Mouse (Mus musculus) hindbrain, postnatal 0 days (tissue): ENCODE measurements around the gene Saxo2. TPM values are rescaled to one million over a fixed set of nuclear protein-coding genes. Genes with fewer than 3 reads are reported as not detected.
A peak's percentile ranks its signal among the peaks of the same experiment; 100 is the strongest.

Source experiments
- ATAC-seq: fragments of 200-750 bp; cut with Nextera tagmentation; 2 replicates; pipeline ENCODE4 v1.8.0; 2017; ENCODE audit warnings: mild to moderate bottlenecking, moderate TSS enrichment, moderate library complexity
- DNase-seq: peaks from one replicate; pipeline ENCODE4 v3.0.0-alpha.2; 2015; ENCODE audit warnings: low spot score
- H3K27ac ChIP-seq: fragments of 300-500 bp; sonication (generic); 2 replicates; pipeline ENCODE4 v1.5.1; 2014; ENCODE audit warnings: mild to moderate bottlenecking
- H3K27me3 ChIP-seq: fragments of 300-500 bp; sonication (generic); 2 replicates; pipeline ENCODE4 v1.6.1; 2014; ENCODE audit warnings: low read length, mixed read lengths; ENCODE audit not compliant: insufficient read depth
- H3K36me3 ChIP-seq: fragments of 300-500 bp; sonication (generic); 2 replicates; pipeline ENCODE4 v1.6.1; 2014; ENCODE audit warnings: low read length, mixed read lengths; ENCODE audit not compliant: insufficient read depth
- H3K4me1 ChIP-seq: fragments of 300-500 bp; sonication (generic); 2 replicates; pipeline ENCODE4 v1.6.1; 2014; ENCODE audit warnings: antibody characterized with exemption, low read length, mixed read lengths; ENCODE audit not compliant: insufficient read depth
- H3K4me2 ChIP-seq: fragments of 300-500 bp; sonication (generic); 2 replicates; pipeline ENCODE4 v1.6.1; 2014; ENCODE audit warnings: low read depth, mild to moderate bottlenecking, low read length, moderate library complexity, mixed read lengths
- H3K4me3 ChIP-seq: fragments of 300-500 bp; sonication (generic); 2 replicates; pipeline ENCODE4 v1.5.1; 2014; ENCODE audit warnings: low read length
- H3K9ac ChIP-seq: fragments of 300-500 bp; sonication (generic); replicated peaks from 2 replicates; pipeline ENCODE4 v1.6.1; 2014; ENCODE audit warnings: mild to moderate bottlenecking, low read length, moderate library complexity, mixed read lengths
- H3K9me3 ChIP-seq: fragments of 300-500 bp; sonication (generic); 2 replicates; pipeline ENCODE4 v1.6.1; 2016; ENCODE audit warnings: low read length, mixed read lengths
- CTCF ChIP-seq: IDR thresholded peaks from 2 replicates; pipeline ENCODE4 v1.5.1; 2016; ENCODE audit warnings: antibody characterized with exemption, control low read depth, low read depth
- WGBS: fragments of 180-500 bp; shearing (Covaris S2); extraction: QIAGEN DNeasy Blood & Tissue Kit; methylation state at CpG from one replicate; pipeline ENCODE4 v1.1.7; 2014; 5-methylcytosine and 5-hydroxymethylcytosine counted together
- polyA plus RNA-seq: library from polyadenylated mRNA; unstranded; fragments of >200 nt; fragmentation: Nextera tagmentation; extraction: Ambion mirVana; gene quantifications from 2 replicates; pipeline ENCODE4 v1.2.1, GENCODE M21; 2015
- total RNA-seq: library from RNA; depleted of rRNA; stranded (reverse); fragments of >200 nt; gene quantifications from 2 replicates; pipeline ENCODE4 v1.2.3, GENCODE M21; 2014; rRNA removed

The Saxo2 gene
- total RNA-seq: 19.7 and 21.6 TPM in 2 replicates
- polyA plus RNA-seq: 37.2 and 44.8 TPM in 2 replicates

GRCm38 (mm10) chr7:82648353-82649080 lies at the start of gene Saxo2, which contains the start of gene Efl1:
Gene Saxo2 (minus strand): TSS chr7:82648528.
Gene Efl1 (plus strand): TSS chr7:82648614.
- peak within 1 kb of the TSS; percentile 66 for H3K4me2 ChIP-seq
- peaks cover 3% of the 10 kb centered on the region; the same call in 1 of the 2 replicates for H3K4me1 ChIP-seq
- H3K4me3 ChIP-seq: peak within 1 kb of the TSS; percentile 78
- no peaks in the 10 kb centered on the region for H3K27me3 ChIP-seq
- peak within 1 kb of the TSS; percentile 71 for H3K9ac ChIP-seq
- peak; percentile 99 for ATAC-seq
- peak; percentile 34; the same call in 1 of the 2 replicates for TF ChIP-seq CTCF
- WGBS: under 1% methylated on average over 46 of the region's 46 CpGs
- peak within 1 kb of the TSS; percentile 20; the same call in 1 of the 2 replicates for H3K27ac ChIP-seq
- H3K36me3 ChIP-seq: peaks cover 4% of the 10 kb centered on the region; the same call in 1 of the 2 replicates
- H3K9me3 ChIP-seq: no peaks in the 10 kb centered on the region
- peak; percentile 98 for DNase-seq

- H3K4me1 ChIP-seq: no peaks in the 10 kb centered on the region
- 76% methylated on average over 8 of the region's 8 CpGs for WGBS
- peaks cover 16% of the 10 kb centered on the region for H3K36me3 ChIP-seq
- peak; percentile 36 for TF ChIP-seq CTCF
- H3K9me3 ChIP-seq: no peaks in the 10 kb centered on the region
- H3K9ac ChIP-seq: no peak overlapping the region
- no peak overlapping the region for H3K27ac ChIP-seq
- H3K4me3 ChIP-seq: no peak overlapping the region
- no peak overlapping the region for H3K4me2 ChIP-seq
- ATAC-seq (no peak), DNase-seq (no peak)
- no peaks in the 10 kb centered on the region for H3K27me3 ChIP-seq
Observed at GRCm38 (mm10) chr7:82697668-82698067, 49.3 kb upstream of the Saxo2 start.

- H3K9me3 ChIP-seq: no peaks in the 10 kb centered on the region
- no peak overlapping the region for H3K27ac ChIP-seq
- 89% methylated on average over 6 of the region's 6 CpGs for WGBS
- no peak for TF ChIP-seq CTCF
- no peak overlapping the region for H3K4me3 ChIP-seq
- DNase-seq: no peak
- no peaks in the 10 kb centered on the region for H3K27me3 ChIP-seq
- peaks cover 22% of the 10 kb centered on the region for H3K36me3 ChIP-seq
- no peak overlapping the region for H3K9ac ChIP-seq
- H3K4me2 ChIP-seq: no peak overlapping the region
- no peak for ATAC-seq
- H3K4me1 ChIP-seq: no peaks in the 10 kb centered on the region
Observed at GRCm38 (mm10) chr7:82691021-82691738, 42.9 kb upstream of the Saxo2 start.

GRCm38 (mm10) chr7:82688736-82689135 lies 40.4 kb upstream of the Saxo2 start:
- WGBS: 48% methylated on average over 3 of the region's 3 CpGs
- no peaks in the 10 kb centered on the region for H3K9me3 ChIP-seq
- H3K4me3 ChIP-seq: no peak overlapping the region
- H3K36me3 ChIP-seq: peaks cover 29% of the 10 kb centered on the region
- ATAC-seq: 0 out of 2 replicates have a peak, but pooled peaks have one; percentile 40
- no peaks in the 10 kb centered on the region for H3K4me1 ChIP-seq
- H3K9ac ChIP-seq: no peak overlapping the region
- no peak overlapping the region for H3K27ac ChIP-seq
- H3K4me2 ChIP-seq: no peak overlapping the region
- DNase-seq: no peak
- no peaks in the 10 kb centered on the region for H3K27me3 ChIP-seq
- no peak for TF ChIP-seq CTCF

- no peak for TF ChIP-seq CTCF
- ATAC-seq (no peak), DNase-seq (no peak)
- H3K4me2 ChIP-seq: no peak overlapping the region
- no peaks in the 10 kb centered on the region for H3K27me3 ChIP-seq
- H3K36me3 ChIP-seq: peaks cover 13% of the 10 kb centered on the region
- H3K4me1 ChIP-seq: no peaks in the 10 kb centered on the region
- WGBS: 85% methylated on average over 5 of the region's 5 CpGs
- H3K9me3 ChIP-seq: no peaks in the 10 kb centered on the region
- H3K27ac ChIP-seq: no peak overlapping the region
- no peak overlapping the region for H3K4me3 ChIP-seq
- H3K9ac ChIP-seq: no peak overlapping the region
Observed at GRCm38 (mm10) chr7:82679901-82680300, 31.6 kb upstream of the Saxo2 start.

- H3K9ac ChIP-seq: no peak overlapping the region
- H3K4me2 ChIP-seq: no peak overlapping the region
- no peaks in the 10 kb centered on the region for H3K4me1 ChIP-seq
- DNase-seq: peak; percentile 69
- peaks cover 19% of the 10 kb centered on the region; the same call in 1 of the 2 replicates for H3K36me3 ChIP-seq
- H3K9me3 ChIP-seq: no peaks in the 10 kb centered on the region
- H3K4me3 ChIP-seq: no peak overlapping the region
- no peaks in the 10 kb centered on the region for H3K27me3 ChIP-seq
- H3K27ac ChIP-seq: no peak overlapping the region
- WGBS: 86% methylated on average over 6 of the region's 6 CpGs
- peak; percentile 74 for TF ChIP-seq CTCF
- no peak for ATAC-seq
Observed at GRCm38 (mm10) chr7:82676834-82677233, 28.5 kb upstream of the Saxo2 start.
